Mouse (Mus musculus): Measurements from ENCODE around the gene Hpcal1.

DNA sequence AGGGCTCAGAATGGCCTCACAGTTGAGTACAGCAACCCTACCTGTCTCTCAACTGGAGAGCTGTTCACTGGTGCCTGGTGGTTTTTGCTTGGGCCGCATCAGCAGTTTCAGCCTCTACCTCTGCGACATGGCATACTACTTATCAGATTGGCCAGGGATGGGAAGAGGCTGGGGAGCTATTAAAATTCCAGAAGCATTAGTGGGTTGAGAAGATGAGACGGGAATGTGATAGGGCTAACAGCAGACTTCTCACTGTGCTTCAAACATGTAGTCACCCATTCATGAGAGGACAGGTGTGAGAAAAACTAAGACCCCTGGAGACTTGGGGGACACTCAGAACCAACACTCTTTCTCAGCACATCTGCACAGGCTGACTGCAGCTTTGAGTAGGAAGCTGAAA lies 59.1 kb downstream of the Hpcal1 start:
- TF ChIP-seq CTCF (IDR thresholded peaks at IDR 0.05) (no peak), EP300 (IDR thresholded peaks at IDR 0.05) (no peak)

Measured in lung, postnatal 0 days (tissue).